Mouse (Mus musculus): Measurements from ENCODE around the gene Arf4.

The Arf4 gene

DNA sequence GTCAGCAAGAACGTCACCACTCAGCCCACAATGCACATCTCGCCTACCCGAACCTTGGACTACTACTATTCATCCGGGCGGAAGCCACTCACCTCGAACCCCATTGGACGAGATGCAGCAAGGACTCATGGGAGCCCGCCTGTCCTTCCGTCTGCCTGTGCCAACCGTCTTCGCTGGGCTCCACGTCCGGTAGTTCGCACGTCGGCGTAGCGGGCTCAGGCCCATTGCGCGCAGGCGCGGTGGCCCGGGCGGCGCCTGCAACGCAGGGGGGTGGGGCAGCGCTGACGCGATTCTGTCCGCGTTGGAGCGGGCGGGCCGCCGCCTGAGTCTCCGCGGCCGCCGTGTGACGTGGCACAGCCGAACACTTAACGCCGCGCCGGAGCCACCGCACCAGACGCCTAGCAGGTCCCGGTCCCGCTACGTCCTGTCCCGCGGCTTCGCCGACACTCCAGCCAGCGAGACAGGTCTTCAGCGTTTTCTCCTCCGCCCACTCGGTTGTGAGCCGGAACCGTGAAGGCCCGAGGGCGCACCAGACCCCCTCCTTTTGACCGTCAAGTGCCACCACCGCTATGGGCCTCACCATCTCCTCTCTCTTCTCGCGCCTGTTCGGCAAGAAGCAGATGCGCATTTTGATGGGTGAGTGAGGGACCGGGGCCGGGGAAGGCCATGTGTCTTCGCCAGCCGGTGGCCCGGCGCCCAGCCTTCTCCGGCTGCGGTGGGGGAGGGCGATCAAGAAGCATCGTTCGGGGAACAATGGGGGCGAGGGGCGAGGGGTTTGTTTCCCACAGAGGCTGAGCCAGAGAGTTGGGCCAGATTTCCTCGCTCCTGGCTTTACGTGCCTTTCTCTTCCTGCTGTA lies at the start of gene Arf4:
TSS of gene Arf4 (plus strand) at position 224 of the 857 bp plus-strand sequence.
- peak; percentile 97 for DNase-seq (ENCODE audit: low read depth, low spot score)

DNA sequence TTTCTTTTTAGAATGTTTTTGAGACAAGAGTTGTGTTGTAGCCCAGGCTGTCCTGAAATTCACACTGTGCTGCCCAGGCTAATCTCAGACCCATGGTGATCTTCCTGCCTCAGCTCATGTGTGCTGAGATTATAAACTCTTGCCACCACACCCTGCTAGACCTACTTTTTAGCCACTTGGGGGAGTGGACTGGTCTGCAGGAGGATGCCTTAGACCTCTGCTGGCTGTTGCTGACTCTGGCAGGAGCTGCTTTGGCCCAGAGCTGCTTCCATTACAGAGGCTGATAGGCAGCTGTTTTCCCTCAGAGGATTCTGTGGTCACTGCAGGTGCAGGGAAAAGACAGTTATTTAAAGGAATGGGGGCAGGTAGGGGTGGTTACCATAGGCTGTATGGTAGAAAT lies 46.5 kb upstream of the Arf4 start:
- no peak for DNase-seq (ENCODE audit: low read depth, low spot score)

DNA sequence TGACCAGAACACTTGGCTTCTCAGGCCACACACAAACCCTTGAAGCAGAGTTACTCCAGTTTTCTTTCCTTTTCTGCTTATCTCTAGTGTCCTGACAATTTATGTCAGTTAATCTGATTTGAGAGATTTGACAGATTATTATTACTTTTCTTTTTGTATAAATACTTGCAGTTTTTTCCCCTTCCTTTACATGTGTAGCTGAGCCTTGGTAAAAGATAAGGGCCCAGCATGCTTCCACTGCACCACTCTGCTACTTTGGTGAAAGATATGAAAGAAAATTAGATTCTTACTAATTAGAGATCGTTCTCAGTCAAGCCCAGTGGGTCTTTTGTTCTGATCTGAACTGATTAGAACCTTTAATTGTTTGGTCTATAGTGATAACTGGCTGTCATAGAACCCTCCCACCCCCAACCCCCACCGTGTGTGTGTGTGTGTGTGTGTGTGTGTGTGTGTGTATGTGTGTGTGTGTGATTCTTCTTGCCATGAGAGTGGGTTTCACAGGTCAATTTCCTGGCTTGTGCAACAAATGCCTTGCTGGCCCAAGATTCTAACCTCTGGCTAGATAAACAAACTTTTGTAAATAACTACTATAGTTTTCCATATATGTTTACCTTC lies 44.5 kb upstream of the Arf4 start:
- no peak for DNase-seq (ENCODE audit: low read depth, low spot score)

DNA sequence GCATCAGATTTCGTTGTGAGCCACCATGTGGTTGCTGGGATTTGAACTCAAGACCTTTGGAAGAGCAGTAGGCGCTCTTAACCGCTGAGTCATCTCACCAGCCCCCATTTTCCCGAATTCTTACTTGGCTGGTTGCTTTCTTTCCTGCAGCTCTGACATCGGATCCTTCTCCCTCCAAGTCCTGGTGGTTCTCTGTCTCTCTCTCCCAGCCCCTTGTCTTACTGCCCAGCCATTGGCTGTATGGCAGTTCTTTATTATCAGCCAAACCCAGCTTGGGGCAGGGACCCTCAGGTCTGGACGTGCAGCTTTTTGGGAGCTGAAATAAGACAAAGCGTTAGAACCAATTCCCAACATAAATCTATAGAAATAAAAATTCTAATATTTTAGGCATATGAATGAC lies 42.7 kb upstream of the Arf4 start:
- no peak for DNase-seq (ENCODE audit: low read depth, low spot score)

DNA sequence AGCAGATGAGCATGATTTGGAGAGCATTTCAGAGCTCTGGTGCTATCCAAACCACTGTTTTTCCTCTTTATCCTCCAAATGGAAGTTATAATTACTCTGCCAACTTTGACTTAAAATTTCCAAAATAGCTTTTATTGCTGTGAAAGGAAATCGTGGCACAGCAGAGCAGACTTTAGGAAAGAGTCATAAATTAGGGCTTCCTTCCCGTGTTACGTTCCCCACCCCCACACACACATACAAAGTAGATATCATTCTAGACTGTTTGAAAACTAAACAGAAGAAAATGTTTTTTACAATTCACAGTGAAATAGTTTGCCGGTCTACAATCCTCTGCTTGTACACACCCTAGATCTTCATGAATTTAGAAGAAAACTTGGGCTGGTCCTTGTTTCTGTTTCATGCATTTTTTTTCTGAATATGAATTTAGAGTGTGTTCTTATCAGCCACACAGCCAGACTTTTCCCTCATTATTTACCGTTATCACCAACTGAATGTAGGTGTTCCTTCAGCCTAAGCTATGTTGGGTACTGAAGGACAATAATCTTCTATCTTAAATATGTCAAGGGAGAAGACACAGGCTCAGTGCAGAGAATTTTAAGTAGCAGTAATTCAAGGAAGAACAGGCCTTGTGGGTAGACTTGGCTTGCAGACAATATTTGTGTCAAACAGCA lies 42.0 kb upstream of the Arf4 start:
- DNase-seq (ENCODE audit: low read depth, low spot score), result no peak

DNA sequence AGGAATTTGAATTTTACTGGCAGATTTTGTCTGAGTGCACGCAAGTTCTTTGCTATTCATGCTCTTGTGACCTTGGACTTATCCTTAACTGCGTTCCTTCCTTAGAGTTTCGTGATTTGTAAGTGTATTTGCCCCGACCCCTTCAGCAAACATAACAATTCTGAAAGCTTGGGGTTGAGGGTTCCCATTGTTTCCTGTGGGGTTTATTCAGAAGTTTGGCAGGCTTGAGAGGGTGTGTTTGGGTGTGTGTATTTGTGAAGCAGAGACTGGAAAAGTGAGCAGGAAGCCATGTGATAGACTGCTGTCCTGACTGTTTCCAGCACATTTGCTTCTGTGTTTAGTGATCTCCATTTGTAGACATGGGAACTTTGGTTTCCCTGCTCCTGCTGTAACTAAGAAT lies 32.5 kb upstream of the Arf4 start:
- DNase-seq (ENCODE audit: low read depth, low spot score), result no peak

DNA sequence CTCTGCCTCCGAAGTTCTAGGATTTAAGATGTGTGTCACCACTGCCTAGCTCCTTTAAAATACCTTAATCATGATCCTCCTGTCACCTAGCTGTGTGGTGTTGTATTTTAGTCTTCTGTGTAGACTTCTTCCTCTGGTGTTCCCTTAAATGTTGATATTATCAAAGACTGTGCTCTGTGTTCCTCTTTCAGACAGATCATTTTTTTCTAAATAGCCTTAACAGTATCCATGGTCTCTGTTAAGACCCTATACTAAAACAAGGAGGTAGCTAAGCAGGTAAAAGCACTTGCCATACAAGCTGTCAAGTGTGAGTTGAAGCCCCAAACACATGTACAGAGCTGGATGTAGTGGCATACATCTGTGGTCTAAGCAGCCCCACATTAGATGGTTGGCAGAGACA lies 28.2 kb upstream of the Arf4 start:
- no peak for DNase-seq (ENCODE audit: low read depth, low spot score)

DNA sequence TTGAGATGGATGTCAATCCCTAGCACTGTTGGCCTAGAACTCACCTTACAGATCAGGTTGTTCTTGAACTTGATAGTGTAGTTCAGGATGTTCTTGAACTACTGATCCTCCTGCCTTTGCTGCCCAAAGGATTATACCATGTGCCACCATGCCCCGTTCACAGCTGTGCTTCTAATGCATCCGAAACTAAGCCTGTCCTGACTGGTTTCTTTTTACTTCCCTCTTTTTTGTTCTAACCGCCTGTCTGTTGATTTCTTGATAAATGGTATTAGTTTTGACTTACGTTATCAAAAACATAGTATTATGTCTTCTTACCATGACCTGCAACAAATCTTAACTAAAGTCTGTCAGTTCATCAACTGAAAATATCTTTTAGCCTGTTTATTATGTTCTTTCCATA lies 27.2 kb upstream of the Arf4 start:
- DNase-seq (ENCODE audit: low read depth, low spot score), result no peak

DNA sequence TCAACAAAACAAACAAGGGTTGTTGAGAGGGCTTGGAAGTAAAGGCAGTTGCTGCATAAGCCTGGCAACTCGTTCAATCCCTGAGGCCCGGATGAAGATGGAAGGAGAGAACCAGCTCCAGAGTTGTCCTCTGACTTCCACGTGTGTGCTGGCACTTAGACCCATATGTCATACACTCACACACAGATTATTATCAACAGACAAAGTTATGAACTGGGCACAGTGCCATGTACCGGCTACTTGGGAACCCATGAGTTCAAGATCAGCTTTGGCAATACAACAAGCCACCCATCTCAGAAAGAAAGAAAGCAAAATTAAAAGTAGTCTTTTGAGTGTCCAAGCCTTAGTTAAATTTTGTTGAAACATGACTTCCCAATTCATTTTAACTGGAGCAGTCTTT lies 12.6 kb upstream of the Arf4 start:
- DNase-seq (ENCODE audit: low read depth, low spot score), result no peak

DNA sequence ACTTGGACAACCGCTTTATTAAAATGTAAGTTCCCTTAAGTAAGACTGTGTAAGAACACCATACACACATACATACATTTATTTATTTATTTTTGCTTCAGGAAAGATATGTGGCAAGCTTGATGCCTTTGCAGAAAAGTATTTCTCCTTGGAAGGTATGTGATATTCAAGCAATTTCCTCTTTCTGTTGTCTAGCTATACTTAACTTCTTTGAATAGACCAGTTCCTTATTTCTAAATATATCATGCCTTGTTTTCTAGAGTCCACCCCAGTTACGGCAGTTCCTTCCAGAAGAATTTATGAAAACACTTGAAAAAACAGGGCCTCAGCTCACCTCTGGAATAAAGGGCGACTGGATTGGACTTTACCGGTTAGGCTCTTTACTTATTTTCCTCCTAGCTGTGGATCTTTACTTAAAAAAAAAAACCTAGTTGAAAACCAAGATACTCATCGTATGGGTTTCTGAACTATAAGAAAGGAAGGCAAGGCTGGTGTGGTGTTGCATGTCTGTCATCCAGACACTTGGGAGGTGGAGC lies 11.2 kb upstream of the Arf4 start:
- DNase-seq (ENCODE audit: low read depth, low spot score), result no peak

DNA sequence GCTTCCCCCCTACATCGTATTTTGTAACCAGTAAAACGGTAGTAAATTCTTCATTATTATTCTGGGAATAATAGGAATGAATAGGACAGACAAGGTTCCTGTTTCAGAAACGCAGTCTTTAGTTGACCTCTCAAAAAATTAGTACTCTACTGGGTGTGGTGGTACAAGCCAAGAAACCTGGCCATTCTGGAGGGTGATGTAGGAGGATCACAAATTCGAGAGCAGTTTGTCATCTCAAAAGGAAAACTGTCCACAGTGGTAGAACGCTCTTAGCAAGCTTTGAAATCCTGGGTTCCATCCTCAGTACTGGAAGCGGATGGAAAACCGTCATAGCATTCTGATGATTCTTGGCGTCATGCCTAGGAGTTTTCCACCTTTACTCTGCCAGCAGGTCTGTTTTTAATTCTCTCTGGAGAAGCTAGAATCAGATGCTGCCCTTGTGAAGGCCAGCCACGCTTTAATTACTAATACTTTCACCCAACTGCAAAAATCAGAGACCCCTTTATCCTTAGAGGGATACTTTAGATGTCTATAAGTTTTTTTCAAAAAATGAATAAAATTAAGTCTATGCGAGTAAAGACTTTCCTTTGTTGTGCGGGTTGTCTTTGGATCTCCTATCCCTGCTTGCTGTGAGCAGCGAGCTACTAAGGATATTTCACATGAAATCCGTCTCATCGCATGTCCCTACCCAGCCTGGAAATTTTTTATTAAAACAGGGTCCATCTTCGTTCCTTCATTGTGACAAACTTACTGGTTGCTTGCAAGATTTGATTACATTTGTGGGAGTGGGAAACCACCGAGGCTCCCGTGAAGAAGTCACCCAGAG lies 636 bp upstream of the Arf4 start:
- no peak for DNase-seq (ENCODE audit: low read depth, low spot score)

DNA sequence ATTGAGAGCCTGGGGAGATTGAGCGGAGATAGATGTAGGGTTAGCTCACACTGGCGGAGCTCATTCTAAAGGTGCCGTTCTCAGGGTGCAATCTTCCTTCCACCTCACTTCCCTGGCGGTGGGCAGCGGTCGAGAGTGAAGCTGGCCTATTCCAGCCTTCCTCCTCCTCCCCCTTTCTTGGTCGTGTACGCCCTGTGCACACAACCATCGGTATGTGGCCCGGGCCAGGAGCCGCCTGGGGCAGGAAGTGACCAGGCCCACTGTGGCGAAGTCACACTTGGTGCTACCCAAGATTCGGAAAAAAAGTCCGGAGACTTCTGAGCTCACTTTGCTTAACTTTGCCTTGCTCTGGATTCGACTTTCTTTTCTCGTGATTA lies 822 bp downstream of the Arf4 start:
- DNase-seq (ENCODE audit: low read depth, low spot score), result no peak

DNA sequence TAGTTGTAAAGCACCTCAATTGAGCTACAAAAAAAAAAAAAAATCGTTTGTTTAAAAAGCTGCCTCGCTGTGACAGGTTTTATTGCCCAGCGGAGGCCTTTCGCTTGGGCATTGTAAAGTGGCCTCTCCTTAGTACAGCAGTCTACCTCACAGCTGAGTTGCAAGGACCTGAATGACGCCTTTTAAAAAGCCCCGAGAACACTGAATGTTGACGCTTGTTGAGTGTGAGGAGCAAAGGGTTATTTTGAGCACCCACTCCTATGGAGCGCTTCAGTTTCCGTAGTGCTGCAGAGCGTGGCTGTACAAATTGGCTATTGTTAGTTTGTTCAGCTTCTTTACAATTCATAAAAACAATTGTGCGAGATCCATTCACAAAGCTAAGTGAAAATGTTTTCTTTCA lies 1.4 kb downstream of the Arf4 start:
- DNase-seq (ENCODE audit: low read depth, low spot score), result no peak

DNA sequence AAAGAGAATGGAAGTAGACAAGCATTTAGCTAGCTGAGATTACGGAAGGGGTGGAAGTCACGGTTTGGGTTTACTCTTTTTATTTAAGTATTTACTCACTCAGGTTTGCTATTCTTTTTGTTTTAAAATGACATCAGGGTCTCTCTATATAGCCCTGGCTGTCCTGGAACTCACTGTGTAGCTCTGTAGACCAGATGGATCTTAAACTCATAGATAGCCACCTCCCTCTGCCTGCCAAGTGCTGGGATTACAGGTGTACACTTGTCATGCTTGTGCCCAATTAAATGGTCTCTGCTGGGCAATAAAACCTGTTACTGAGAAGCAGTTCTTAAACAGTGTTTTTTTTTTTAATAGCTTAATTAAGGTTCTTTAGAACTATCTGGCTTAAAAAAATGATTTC lies 2.1 kb downstream of the Arf4 start:
- DNase-seq (ENCODE audit: low read depth, low spot score), result no peak

DNA sequence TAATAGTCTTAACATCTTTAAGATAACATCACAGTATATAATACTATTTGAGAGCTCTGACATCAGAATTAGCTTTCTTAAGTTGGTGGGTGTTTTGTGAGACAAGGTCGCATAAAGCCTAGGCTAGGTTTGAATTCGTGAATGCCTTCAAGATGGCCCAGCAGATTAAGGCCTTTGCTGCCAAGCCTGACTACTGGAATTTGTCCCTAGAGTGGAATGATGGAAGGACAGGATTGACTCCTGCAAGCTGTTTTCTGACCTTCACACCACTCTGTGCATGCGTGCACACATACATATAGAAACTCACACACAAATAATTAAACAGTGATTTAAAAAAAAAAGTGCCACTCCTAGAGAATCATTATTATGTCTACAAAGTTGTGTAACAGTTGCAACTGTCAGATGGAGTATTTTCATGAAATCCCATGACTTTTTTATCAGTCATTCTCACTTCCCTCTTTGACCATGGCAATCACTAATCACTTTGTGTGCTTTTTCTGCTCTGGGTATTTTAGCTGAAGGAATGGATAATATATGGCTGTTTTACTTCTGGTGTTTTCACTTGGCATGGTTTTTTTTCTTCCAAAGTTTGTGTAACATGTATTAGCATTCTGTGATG lies 5.2 kb downstream of the Arf4 start:
- no peak for DNase-seq (ENCODE audit: low read depth, low spot score)

DNA sequence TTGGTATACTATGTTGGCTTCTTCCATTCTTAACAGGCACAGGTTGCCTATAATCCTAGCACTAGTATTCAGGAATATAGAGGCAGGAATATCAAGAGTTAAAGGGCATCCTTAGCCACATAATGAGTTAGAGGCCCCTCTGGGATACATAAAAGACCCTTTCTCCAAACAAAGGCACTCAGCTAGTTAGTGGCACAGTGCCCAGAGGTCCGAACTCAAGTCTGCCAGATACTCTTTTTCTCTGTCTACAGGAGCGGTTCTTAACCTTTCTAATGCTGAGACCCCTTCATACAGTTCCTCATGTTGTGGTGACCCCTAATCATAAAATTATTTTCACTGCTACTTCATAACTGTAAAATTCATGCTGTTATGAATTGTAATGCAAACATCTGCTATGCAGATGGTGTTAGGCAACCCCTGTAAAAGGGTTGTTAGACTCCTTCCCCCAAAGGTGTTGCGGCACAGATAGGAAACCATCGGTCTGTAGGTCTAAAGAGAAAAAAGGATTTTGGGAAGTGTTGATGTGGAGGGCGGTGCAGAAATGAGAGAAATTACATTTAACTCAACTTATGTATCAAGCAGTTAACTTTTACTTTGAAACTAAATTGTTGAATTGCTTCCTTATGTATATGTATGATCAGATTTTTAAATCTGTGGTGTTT lies 8.2 kb downstream of the Arf4 start:
- DNase-seq (ENCODE audit: low read depth, low spot score), result no peak

DNA sequence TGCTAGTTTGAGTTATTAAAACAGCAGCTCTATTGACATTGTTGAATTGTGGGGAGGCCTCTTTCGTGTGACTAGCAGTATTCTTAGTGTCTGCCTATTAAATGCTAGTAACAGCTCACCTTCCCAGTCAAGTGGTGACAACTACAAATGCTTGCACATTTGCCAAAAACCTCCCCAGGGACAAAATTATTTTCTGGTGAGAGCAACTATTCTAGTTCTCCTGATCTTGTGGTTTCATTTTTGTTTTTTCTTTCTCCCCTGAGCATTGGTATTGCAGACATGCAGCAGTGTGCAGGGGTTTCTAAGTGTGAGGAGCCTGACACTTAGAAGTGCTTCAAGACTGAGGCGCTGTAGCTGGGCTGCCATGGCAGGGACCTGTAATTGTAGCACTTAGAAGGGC lies 9.9 kb downstream of the Arf4 start:
- DNase-seq (ENCODE audit: low read depth, low spot score), result no peak

DNA sequence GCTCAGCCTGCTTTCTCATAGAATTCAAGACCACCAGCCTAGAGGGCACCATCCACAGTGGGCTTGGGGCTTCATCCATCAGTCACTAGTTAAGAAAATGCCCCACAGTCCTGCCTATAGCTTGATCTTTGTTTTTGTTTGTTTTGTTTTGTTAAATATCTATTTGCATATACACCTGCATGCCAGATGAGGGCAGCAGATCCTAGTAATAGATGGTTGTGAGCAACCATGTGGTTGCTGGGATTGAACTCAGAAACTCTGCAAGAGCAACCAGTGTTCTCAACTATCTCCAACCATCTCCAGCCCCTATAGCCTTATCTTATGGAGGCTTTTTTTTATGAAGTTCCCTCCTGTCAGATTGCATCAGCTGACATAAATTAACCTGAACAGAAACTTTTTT lies 14.0 kb downstream of the Arf4 start:
- DNase-seq (ENCODE audit: low read depth, low spot score), result no peak

DNA sequence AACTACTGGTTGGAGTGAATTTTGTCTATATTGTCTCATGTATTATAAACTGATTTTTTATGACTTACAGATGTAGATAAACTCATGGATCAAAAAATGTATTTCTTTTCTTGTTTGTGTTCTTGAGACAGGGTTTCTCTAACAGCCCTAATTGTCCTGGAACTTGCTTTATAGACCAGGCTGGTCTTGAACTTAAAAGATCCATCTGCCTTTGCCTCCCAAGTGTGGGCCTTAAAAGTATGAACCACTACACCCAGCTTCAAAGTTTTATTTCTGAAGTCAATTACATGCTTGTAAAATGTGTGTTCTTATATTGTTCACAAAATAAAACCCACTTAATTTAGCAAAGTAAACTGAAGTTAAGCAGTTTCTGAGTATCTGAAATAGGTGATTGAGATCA lies 20.3 kb downstream of the Arf4 start:
- no peak for DNase-seq (ENCODE audit: low read depth, low spot score)

DNA sequence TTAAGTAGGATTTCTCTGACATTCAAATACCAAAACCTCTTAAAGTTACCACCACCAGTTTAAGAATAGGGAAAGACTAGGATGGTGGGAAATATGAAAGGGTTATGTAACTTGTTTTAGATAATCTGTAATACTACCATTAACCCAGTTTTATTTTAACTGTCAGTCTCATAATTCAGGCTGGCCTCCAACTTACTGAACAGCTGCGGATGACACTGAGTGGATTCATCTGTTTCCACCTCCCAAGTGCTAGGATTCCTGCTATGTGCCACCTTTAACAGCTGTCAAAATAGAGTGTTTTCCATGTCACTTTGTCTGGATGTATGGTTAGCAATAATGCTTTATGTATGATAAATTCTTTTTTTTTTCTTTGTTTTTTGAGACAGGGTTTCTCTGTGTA lies 22.4 kb downstream of the Arf4 start:
- no peak for DNase-seq (ENCODE audit: low read depth, low spot score)

DNA sequence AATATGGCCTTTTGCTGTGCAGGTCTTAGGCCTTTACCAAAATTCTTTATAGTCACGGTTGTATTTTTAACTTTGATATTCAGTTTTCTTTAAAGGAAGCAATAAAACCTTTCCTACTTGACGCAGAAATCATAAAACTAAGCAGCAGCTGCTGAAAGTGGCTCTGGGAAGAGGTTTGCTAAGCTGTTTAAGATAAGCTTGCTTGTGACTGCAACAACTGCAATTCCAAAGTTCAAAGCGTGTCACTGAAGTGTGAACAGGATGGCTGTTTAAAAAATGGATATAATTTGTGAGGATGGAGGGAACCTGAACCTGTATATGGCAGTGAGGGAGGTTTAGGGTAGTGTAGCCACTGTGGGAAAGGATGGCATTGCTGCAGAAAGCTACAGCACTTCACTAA lies 24.1 kb downstream of the Arf4 start:
- DNase-seq (ENCODE audit: low read depth, low spot score), result no peak

Measured in brain, embryonic 18.5 days (tissue).